Mouse (Mus musculus) layer of hippocampus, adult 9-10 months (tissue): Measurements from ENCODE around the gene Rbks.
A peak's percentile ranks its signal among the peaks of the same experiment; 100 is the strongest.

Experiments
- DNase-seq: peaks from one replicate; pipeline ENCODE4 v3.0.0; 2022; ENCODE audit warnings: low spot score

Rbks gene

GRCm38 (mm10) chr5:31696971-31697643 lies at the start of gene Rbks:
TSS of gene Rbks (minus strand) at chr5:31697627.
- DNase-seq, result no peak

GRCm38 (mm10) chr5:31742521-31743031 lies 45.1 kb upstream of the Rbks start:
- no peak for DNase-seq

- no peak for DNase-seq
These were observed 44.5 kb upstream of the Rbks start for GRCm38 (mm10) chr5:31741931-31742330.

GRCm38 (mm10) chr5:31732644-31733338 lies 35.4 kb upstream of the Rbks start:
- DNase-seq, result no peak

- DNase-seq, result no peak
These were observed 30.0 kb upstream of the Rbks start for GRCm38 (mm10) chr5:31727456-31727855.

GRCm38 (mm10) chr5:31725885-31726284 lies 28.5 kb upstream of the Rbks start:
- DNase-seq, result no peak

- DNase-seq, result no peak
These were observed 27.1 kb upstream of the Rbks start for GRCm38 (mm10) chr5:31724519-31724918.

GRCm38 (mm10) chr5:31715486-31716150 lies 18.2 kb upstream of the Rbks start:
- no peak for DNase-seq

GRCm38 (mm10) chr5:31713841-31714264 lies 16.4 kb upstream of the Rbks start:
- DNase-seq, result no peak

GRCm38 (mm10) chr5:31713280-31713711 lies 15.9 kb upstream of the Rbks start:
- DNase-seq, result no peak

- no peak for DNase-seq
These were observed 12.0 kb upstream of the Rbks start for GRCm38 (mm10) chr5:31709389-31709788.

GRCm38 (mm10) chr5:31706826-31707225 lies 9.4 kb upstream of the Rbks start:
- DNase-seq, result no peak

GRCm38 (mm10) chr5:31704971-31705370 lies 7.5 kb upstream of the Rbks start:
- DNase-seq, result peak; percentile 71

GRCm38 (mm10) chr5:31699397-31699796 lies 2.0 kb upstream of the Rbks start:
- no peak for DNase-seq

- DNase-seq, result no peak
These were observed 1.5 kb upstream of the Rbks start for GRCm38 (mm10) chr5:31698931-31699330.

- DNase-seq, result no peak
These were observed 885 bp upstream of the Rbks start for GRCm38 (mm10) chr5:31698297-31698726.

GRCm38 (mm10) chr5:31697644-31698296 lies 343 bp upstream of the Rbks start, which contains the start of gene Babam2:
TSS of gene Babam2 (plus strand) at chr5:31697684.
- DNase-seq, result peak; percentile 65

GRCm38 (mm10) chr5:31693191-31693590 lies 4.2 kb downstream of the Rbks start:
- DNase-seq, result no peak

- DNase-seq, result no peak
These were observed 9.5 kb downstream of the Rbks start for GRCm38 (mm10) chr5:31687972-31688371.

GRCm38 (mm10) chr5:31686040-31686439 lies 11.4 kb downstream of the Rbks start:
- no peak for DNase-seq

GRCm38 (mm10) chr5:31682305-31682704 lies 15.1 kb downstream of the Rbks start:
- no peak for DNase-seq

GRCm38 (mm10) chr5:31680183-31680582 lies 17.2 kb downstream of the Rbks start:
- no peak for DNase-seq
